Mouse (Mus musculus): ENCODE measurements around the gene Ggt5. TPM values are rescaled to one million over a fixed set of nuclear protein-coding genes. Genes with fewer than 3 reads are reported as not detected.
"Not testable (repeated sequence)": the region's sequence is repeated elsewhere in the genome, so short reads cannot be mapped to it uniquely, and the experiment has no call there.

The Ggt5 gene
- total RNA-seq (2021): 1 to 10 TPM; 1.6 to 2.1 TPM
- long read RNA-seq, partial matches to known transcripts: 0 of 1 reads
- long read RNA-seq, other reads (novel, unspliced or antisense): 1 of 1 reads

GRCm38 (mm10) chr10:75589129-75589528 lies at the start of gene Ggt5:
Ggt5 (plus strand) TSS chr10:75589340.
- DNase-seq (ENCODE audit: low spot score in 2 of 2): no peak

GRCm38 (mm10) chr10:75547901-75548300 lies 41.2 kb upstream of the Ggt5 start:
- no peak for DNase-seq (ENCODE audit: low spot score in 2 of 2)

GRCm38 (mm10) chr10:75548486-75548885 lies 40.7 kb upstream of the Ggt5 start:
- DNase-seq (ENCODE audit: low spot score in 2 of 2): peak in 1 of 2 experiments; percentile 29

DNA sequence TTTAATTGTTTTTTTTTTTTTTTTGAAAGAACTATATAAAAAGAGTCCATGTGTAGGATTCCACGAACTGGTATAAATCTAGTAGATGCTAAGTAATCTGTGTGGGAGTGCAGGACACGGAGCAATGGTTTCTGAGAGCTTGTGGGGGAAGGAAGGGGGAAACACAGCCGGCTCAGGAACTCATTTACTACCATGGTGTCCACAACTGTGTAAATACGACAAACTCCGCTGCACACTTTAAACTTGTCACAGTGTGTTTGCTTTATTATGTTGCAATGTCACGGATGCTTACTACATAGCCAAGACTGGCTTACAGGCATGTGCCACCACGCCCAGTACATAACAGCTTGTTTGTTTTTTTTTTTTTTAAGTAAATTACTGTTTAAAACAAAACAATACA lies 39.3 kb upstream of the Ggt5 start:
- no peak for DNase-seq (ENCODE audit: low spot score in 2 of 2)

DNA sequence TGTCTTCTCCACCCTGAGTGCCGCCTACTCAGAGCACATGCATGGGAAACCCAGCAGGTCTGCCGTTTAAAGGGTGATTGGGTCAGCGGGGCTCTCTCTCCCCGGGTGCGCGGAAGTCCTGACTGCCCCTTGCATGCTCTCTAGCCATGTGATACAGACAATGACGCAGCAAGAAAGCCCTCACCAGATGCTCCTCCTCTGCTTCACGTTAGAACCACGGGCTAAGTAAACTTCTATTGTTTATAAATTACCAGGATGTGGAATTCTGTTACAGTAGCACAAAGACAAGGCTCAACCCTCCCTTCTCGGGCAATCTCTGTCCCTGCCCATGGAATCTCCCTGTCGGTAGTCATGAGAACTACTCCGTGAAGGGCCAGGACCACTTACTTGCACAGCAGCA lies 38.0 kb upstream of the Ggt5 start:
- DNase-seq (ENCODE audit: low spot score in 2 of 2): no peak

- no peak for DNase-seq (ENCODE audit: low spot score in 2 of 2)
Measured at GRCm38 (mm10) chr10:75552106-75552505, 37.0 kb upstream of the Ggt5 start.

DNA sequence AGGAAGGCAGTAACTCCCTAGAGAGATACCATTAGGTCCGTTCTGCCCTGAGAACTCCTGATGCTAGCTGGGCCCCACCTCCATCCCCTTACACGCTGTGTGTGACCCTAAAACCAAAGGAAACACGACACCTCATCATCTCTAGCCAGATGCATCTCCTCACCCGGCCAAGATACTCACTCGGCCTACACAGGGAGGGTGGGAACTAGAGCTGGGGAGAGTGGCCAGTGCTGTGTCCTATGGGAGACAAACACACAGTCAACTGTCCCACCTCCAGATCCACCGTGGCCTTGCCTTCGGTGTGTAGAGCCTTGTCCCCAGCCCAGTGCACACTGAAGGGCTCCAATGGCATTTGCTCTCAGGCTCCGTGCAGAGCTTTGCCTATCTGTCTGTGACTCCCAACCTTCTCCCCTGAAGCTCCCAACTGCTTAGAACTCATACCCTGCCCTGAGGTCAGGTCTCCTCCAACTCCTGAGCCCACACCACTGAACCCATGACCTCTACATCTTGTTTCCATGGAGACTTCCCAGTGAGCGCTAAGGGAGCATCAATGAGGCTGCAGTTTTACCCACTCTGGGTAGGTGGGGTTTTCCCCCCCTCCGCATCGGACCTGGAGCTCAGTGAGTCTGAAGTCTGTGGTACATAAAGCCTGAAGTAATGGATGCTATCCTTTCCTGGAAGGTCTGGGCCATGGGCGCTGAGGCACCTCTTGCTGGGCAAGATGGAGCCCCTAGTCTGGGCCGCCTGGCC lies 36.3 kb upstream of the Ggt5 start:
- no peak for DNase-seq (ENCODE audit: low spot score in 2 of 2)

GRCm38 (mm10) chr10:75554090-75554489 lies 35.0 kb upstream of the Ggt5 start:
- DNase-seq (ENCODE audit: low spot score in 2 of 2): no peak

GRCm38 (mm10) chr10:75555557-75555956 lies 33.6 kb upstream of the Ggt5 start:
- DNase-seq (ENCODE audit: low spot score in 2 of 2): no peak

DNA sequence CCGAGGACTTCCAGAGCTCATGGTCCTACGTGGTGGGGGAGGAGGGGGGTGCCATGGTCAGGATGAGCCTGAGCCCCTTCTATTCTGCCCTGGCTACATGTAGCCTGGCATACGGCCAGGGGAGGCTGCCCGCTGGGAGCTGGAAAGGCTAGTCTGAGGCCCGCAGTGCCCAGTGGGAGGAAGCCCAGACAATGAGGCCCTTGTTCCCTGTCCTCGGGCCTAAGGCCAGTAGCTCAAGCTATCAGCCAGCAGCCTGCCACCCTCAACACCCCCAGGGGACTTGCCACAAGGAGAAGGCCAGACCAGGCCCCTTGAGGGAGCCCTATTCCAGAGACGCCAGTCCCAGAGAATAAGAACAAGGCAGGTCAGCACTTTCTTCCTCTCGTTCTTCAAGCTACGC lies 33.1 kb upstream of the Ggt5 start:
- DNase-seq (ENCODE audit: low spot score in 2 of 2): peak; percentile 66 to 84

DNA sequence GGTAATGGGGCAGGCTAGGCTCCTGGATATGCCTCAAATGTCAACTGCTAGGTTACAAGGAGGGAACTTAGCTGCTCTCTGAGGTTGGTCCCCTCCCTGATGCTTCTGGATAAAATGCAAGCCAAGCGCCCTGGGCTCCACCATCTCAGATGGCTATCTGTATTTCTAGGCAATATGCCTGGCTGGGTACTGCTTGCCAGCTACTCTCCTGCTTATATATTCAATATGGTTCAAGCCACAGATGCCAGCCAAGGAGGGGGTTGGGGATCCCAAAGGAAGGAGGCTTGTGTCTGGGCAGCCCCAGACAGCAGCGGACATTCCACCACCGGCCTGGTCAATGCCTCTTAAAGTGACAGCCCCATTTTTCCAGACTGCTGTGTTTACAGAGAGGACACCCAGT lies 30.6 kb upstream of the Ggt5 start:
- DNase-seq (ENCODE audit: low spot score in 2 of 2): no peak

DNA sequence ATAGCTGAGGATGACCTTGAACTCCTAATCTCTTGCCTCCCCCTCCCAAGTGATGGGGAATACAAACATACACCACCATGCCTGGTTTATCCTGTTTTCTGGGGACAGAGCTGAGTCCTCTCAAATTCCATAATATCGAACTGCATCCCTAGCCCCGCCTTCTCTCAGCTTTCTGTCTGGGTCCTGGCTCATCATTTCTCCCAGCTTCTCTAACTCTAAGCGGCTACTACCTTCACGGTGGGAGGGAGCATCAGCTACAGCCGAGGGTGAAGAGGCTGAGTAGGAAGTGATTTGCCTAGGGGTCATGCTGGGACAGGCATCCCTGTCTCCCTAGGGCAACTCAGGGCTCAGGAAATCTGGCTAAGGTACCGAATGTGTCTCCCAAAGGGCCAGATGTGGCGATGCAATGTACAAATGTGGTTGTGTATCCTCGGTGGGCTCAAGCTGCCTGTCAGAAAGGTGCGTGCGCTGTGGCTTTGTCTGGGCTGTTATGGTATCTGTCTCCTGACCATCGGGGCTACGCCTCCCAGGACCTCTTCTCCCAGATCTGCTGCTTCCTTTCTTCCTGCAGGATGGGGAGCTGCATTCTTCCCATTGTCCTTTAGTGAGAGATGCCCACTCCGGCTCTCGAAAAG lies 30.0 kb upstream of the Ggt5 start:
- DNase-seq (ENCODE audit: low spot score in 2 of 2): no peak

GRCm38 (mm10) chr10:75559676-75560548 lies 29.2 kb upstream of the Ggt5 start, which contains the start of gene Lrrc75b:
Lrrc75b (minus strand) TSS chr10:75560330.
- DNase-seq (ENCODE audit: low spot score in 2 of 2): no peak

DNA sequence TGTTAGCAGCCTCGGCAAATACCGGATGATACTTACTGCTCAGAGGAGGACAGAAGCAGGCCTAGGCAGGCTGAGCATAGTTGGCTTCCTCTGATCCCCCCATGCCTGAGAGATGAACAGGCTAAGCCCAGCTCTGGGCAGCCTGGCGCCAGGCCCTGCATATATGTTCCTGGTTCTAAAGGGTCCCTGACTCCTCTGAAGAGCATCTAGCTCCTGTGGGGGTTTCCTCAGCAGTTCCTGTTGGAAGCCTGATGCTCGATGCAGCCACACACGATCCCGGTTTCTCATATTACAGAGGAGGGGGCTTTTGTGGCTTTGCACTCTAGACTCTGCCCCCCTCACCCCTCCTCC lies 28.6 kb upstream of the Ggt5 start:
- DNase-seq (ENCODE audit: low spot score in 2 of 2): no peak

DNA sequence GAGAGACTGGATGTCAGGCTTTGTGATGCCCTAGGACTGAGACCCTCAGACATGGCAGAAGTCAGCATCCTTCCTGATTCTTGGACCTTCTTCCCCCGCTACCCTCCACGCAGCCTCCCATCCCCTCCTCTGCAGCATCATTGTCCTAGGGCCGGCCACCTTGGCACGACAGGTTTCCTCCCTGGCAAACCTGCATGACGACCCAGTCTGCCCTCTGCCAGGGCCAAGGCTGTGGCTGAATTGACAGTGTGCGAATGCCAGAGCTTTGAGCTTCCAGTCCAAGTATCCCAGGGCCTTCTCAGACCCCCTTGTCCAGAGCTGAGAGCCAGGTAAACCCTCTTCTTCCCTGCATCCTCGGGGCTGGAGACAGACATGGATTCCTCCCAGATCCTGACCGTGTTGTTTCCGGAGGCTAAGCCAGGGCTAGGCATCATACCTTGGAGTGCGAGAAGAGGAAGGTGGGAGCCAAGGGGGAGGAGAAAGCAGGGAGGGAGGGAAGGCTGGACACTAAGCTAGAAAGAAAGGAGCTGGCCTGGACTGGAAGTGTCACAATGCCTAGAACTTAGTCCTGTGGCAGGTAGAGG lies 28.0 kb upstream of the Ggt5 start, which contains the start of gene Ggt1:
Ggt1 (plus strand) TSS at position 534 of the 584 bp plus-strand sequence.
- DNase-seq (ENCODE audit: low spot score in 2 of 2): no peak

GRCm38 (mm10) chr10:75562596-75562995 lies 26.5 kb upstream of the Ggt5 start:
- no peak for DNase-seq (ENCODE audit: low spot score in 2 of 2)

DNA sequence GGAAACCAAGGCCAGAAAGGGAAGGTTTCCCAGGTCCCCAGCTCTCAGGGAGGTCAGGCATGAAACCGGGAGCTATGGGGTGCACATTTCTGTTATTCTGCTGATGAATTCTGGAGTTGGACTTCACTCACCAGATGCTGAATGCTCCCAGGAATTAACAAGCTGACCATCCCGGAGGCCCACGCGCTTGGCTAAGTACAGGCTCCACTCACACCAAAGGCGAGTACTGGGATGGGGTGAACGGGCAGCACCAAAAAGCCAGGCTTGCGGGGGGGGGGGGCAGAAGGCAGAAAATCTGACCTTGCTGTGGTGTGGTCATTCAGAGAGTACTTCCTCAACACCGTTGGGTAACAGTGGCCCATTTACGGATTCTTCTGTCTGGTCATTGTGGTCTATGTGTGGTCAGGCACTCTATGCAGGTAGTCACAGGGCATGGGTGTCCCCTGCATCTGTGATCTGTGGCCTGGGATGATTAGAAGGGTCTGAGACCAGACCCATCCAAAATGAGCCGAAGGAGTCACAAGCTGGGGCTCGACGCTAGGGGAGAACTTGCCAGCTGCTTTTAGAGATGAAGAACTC lies 24.4 kb upstream of the Ggt5 start:
- no peak for DNase-seq (ENCODE audit: low spot score in 2 of 2)

GRCm38 (mm10) chr10:75565436-75565835 lies 23.7 kb upstream of the Ggt5 start:
- no peak for DNase-seq (ENCODE audit: low spot score in 2 of 2)

DNA sequence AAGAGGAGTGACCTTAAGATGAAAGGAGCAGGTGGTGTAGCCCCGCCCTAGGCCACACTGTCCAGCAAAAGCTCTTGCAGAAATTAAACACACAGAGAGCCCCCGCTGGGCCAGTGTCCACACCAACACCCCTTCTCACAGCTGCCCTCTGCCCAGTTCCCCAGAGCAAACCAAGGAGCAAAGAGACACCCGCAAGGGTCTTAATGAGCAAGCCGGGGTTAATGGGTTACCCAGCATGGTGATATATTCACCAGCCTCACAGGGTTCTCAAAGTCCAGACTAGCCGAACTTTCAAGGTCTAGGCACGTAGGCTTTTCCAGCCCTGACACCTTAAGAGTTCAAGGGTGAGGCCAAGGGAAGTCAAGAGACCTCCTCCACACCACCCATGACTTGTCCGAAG lies 23.2 kb upstream of the Ggt5 start:
- DNase-seq (ENCODE audit: low spot score in 2 of 2): no peak

GRCm38 (mm10) chr10:75566321-75566720 lies 22.8 kb upstream of the Ggt5 start:
- DNase-seq (ENCODE audit: low spot score in 2 of 2): no peak

DNA sequence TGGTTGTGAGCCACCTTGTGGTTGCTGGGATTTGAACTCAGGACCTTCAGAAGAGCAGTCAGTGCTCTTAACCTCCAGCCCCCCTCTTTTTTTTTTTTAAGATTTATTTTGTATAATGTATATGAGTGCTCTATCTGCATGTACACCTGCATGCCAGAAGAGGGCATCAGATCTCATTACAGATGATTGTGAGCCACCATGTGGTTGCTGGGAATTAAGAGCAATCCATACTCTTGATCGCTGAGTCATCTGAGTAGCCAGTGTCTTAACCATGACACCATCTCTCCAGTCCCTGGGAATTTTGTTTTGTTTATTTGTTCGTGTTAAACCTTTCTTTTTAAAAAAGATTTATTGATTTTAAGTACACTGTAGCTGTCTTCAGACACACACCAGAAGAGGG lies 22.4 kb upstream of the Ggt5 start:
- not testable (repeated sequence) for DNase-seq (ENCODE audit: low spot score in 2 of 2)

Measured in layer of hippocampus, adult 18-20 months (tissue).